16 mouse cellular contexts compared by ENCODE assay signal in the genomic region with DNA sequence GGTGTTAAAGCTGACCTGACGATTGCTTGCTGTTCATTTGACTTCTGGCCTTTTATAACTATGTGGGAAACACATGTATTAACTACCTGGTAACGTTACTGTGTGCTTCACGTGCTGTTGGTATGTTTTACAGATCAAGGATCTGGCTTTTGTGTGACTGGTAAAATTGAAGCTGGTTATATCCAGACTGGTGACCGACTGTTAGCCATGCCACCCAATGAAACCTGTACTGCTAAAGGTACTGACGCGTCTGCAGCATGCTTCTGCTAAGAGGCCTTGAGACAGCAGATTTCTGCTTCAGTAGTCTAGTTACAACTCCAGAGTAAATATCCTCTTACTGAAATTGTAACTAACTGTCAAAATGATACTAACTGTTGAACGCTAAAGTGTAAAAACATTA. TPM values are rescaled to one million over a fixed set of nuclear protein-coding genes. Genes with fewer than 3 reads are reported as not detected.
"Had no signal": no experiment of that assay in that cellular context is flagged by ENCODE, and none has a peak within 500 bp of the region (broad histone marks: within the 10 kb centered on the region; RNA-seq: fewer than 3 reads in every experiment).

No protein-coding gene starts in this region.

- H3K4me2 ChIP-seq: neural tube, embryonic 13.5 days; neural tube, embryonic 15.5 days; stomach, embryonic 15.5 days had no signal

- H3K9ac ChIP-seq: neural tube, embryonic 13.5 days; neural tube, embryonic 15.5 days; stomach, embryonic 15.5 days had no signal

- H3K4me3 ChIP-seq: neural tube, embryonic 13.5 days; neural tube, embryonic 15.5 days; stomach, embryonic 15.5 days had no signal

- H3K9me3 ChIP-seq: neural tube, embryonic 13.5 days; neural tube, embryonic 15.5 days; stomach, embryonic 15.5 days had no signal

- H3K27me3 ChIP-seq: neural tube, embryonic 13.5 days; neural tube, embryonic 15.5 days; stomach, embryonic 15.5 days had no signal

- DNase-seq: retina, postnatal 1 day; right cerebral cortex, postnatal 14 days; right cerebral cortex, postnatal 25 days; right cerebral cortex, postnatal 4 days; spleen, adult 18-20 months; thymus, adult 18-20 months; thymus, adult 2 months; thymus, postnatal 14 days; thymus, postnatal 25 days; thymus, postnatal 36 days; thymus, postnatal 4 days had no signal

- H3K4me1 ChIP-seq: neural tube, embryonic 13.5 days; neural tube, embryonic 15.5 days; stomach, embryonic 15.5 days had no signal

- H3K27ac ChIP-seq: neural tube, embryonic 13.5 days; neural tube, embryonic 15.5 days; stomach, embryonic 15.5 days; stomach, postnatal 0 days had no signal

RNA-seq across cellular contexts. Expression of a gene that starts 22.6 kb away (rescaled TPM):
- polyA plus RNA-seq: neural tube, embryonic 13.5 days; small intestine, adult 2 months had no signal
